Mouse (Mus musculus): ENCODE measurements at regions not wholly inside any gene's neighbourhood (a gene's known extent, or its start where the extent isn't known, plus 50 kb on each side); places are given as distances from the start of the nearest gene placed in this dataset.

DNA sequence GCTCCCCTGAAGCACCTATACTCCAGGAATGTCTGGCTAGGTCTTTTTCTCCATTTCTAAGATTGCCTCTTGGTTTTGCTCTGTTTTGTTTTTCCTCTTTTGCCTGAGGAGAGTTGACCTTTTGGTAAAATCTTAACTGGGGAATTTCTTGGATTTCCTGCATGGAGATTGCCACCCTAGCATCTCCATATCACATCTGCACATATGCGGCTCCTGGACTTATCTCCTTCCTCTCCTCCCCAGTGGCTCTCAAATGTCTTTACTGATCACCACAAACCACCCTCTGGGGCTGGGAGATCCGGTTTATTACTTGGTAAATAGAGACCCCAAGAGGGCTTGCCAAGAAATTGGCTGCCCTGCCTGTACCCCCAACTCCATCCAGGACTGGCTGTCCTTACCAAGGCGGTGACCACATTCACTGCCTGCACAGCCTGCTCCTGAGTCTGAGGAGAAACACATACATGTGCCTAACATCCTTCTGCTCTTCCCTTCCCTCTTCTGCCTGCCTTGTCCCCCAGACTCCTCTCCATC, 87.3 kb downstream of the Psmg1 start:
- no peak overlapping the region for H3K4me3 ChIP-seq
- H3K4me1 ChIP-seq, result no peaks in the 10 kb centered on the region
- H3K27ac ChIP-seq, result no peak overlapping the region
- no peaks in the 10 kb centered on the region for H3K36me3 ChIP-seq
- 85% methylated on average over 3 of the region's 3 CpGs for WGBS
- no peaks in the 10 kb centered on the region for H3K9me3 ChIP-seq
- no peaks in the 10 kb centered on the region for H3K27me3 ChIP-seq (replicated peaks)
- H3K9ac ChIP-seq, result no peak overlapping the region
- H3K4me2 ChIP-seq (replicated peaks), result no peak overlapping the region
- ATAC-seq (ENCODE audit: low FRiP score, low read depth), result no peak

- Histone ChIP-seq H3K9ac (no peak overlapping the region), H3K27ac (no peak overlapping the region), H3K27me3 (replicated peaks) (no peaks in the 10 kb centered on the region), H3K36me3 (no peaks in the 10 kb centered on the region), H3K4me3 (no peak overlapping the region), H3K4me2 (replicated peaks) (no peak overlapping the region), H3K4me1 (no peaks in the 10 kb centered on the region), H3K9me3 (no peaks in the 10 kb centered on the region)
- 88% methylated on average over 1 of the region's 1 CpGs for WGBS
- no peak for ATAC-seq (ENCODE audit: low FRiP score, low read depth)
Measured at GRCm38 (mm10) chr16:95902177-95902576, 88.6 kb downstream of the Psmg1 start.

DNA sequence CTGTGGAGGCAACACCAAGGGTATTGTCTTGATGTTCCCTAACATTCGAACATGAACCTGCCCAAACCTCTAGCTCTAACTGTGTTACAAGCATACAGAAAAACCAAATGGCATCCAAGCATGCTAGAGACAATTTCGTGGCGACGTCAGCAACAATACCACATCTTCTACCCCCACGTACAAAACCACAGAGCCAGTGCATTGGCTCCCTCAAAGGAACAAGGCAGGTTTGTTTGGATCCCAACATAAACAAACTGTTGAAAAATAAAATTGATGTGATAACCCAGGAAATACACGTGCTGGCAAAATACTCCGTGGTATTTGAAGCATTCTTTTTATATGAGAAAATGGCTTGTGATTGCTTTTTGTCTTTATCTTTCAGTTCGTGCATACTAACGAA, 89.4 kb downstream of the Psmg1 start:
- H3K9ac ChIP-seq, result no peak overlapping the region
- no peak overlapping the region for H3K4me3 ChIP-seq
- no peaks in the 10 kb centered on the region for H3K36me3 ChIP-seq
- H3K27ac ChIP-seq, result no peak overlapping the region
- H3K4me1 ChIP-seq, result no peaks in the 10 kb centered on the region
- H3K9me3 ChIP-seq, result no peaks in the 10 kb centered on the region
- 84% methylated on average over 9 of the region's 9 CpGs for WGBS
- ATAC-seq (ENCODE audit: low FRiP score, low read depth), result no peak
- no peak overlapping the region for H3K4me2 ChIP-seq (replicated peaks)
- H3K27me3 ChIP-seq (replicated peaks), result no peaks in the 10 kb centered on the region

DNA sequence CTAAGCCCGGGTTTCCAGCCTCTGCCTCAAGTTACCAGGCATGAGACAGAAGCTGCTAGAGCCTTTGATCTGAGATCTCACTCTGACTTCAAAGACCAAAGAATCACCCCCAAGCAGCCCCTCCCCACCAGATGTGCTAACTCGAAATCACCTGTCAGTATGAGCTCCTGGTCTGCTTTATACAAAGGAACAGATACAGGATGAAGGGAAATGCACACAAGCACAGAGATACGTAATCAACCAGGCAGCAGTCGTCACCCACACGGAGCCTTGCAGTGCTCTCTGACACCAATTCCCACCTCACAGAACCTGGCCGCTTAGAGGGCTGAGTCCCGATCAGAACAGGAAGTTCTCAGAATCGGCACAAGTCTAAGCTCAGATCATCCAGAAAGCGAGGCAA, 90.6 kb downstream of the Psmg1 start:
- no peak for ATAC-seq (ENCODE audit: low FRiP score, low read depth)
- 79% methylated on average over 9 of the region's 9 CpGs for WGBS
- no peaks in the 10 kb centered on the region for H3K9me3 ChIP-seq

GRCm38 (mm10) chr16:95899672-95900071, 91.1 kb downstream of the Psmg1 start:
- ATAC-seq (ENCODE audit: low FRiP score, low read depth), result no peak
- WGBS, result 80% methylated on average over 3 of the region's 3 CpGs
- no peak overlapping the region for H3K4me2 ChIP-seq (replicated peaks)

More for the DNA sequence above, 90.6 kb downstream of the Psmg1 start:
- H3K9ac ChIP-seq, result no peak overlapping the region
- H3K27me3 ChIP-seq (replicated peaks), result no peaks in the 10 kb centered on the region
- H3K4me3 ChIP-seq, result no peak overlapping the region
- H3K4me2 ChIP-seq (replicated peaks), result no peak overlapping the region
- H3K4me1 ChIP-seq, result no peaks in the 10 kb centered on the region
- H3K36me3 ChIP-seq, result no peaks in the 10 kb centered on the region
- no peak overlapping the region for H3K27ac ChIP-seq

GRCm38 (mm10) chr16:95897843-95898242, 92.9 kb downstream of the Psmg1 start:
- no peaks in the 10 kb centered on the region for H3K9me3 ChIP-seq
- no peaks in the 10 kb centered on the region for H3K36me3 ChIP-seq
- no peak for ATAC-seq (ENCODE audit: low FRiP score, low read depth)
- H3K4me2 ChIP-seq (replicated peaks), result no peak overlapping the region
- no peak overlapping the region for H3K27ac ChIP-seq
- 91% methylated on average over 7 of the region's 7 CpGs for WGBS
- no peak overlapping the region for H3K4me3 ChIP-seq
- H3K27me3 ChIP-seq (replicated peaks), result no peaks in the 10 kb centered on the region
- H3K9ac ChIP-seq, result no peak overlapping the region
- no peaks in the 10 kb centered on the region for H3K4me1 ChIP-seq

More at GRCm38 (mm10) chr16:95899672-95900071, 91.1 kb downstream of the Psmg1 start:
- Histone ChIP-seq H3K27ac (no peak overlapping the region), H3K4me3 (no peak overlapping the region), H3K9ac (no peak overlapping the region), H3K9me3 (no peaks in the 10 kb centered on the region), H3K27me3 (replicated peaks) (no peaks in the 10 kb centered on the region), H3K4me1 (no peaks in the 10 kb centered on the region), H3K36me3 (no peaks in the 10 kb centered on the region)

- no peak overlapping the region for H3K4me2 ChIP-seq (replicated peaks)
- no peaks in the 10 kb centered on the region for H3K27me3 ChIP-seq (replicated peaks)
- H3K36me3 ChIP-seq, result no peaks in the 10 kb centered on the region
- H3K4me1 ChIP-seq, result no peaks in the 10 kb centered on the region
- H3K9ac ChIP-seq, result no peak overlapping the region
- no peaks in the 10 kb centered on the region for H3K9me3 ChIP-seq
- WGBS, result 78% methylated on average over 6 of the region's 6 CpGs
- no peak overlapping the region for H3K4me3 ChIP-seq
- no peak for ATAC-seq (ENCODE audit: low FRiP score, low read depth)
- H3K27ac ChIP-seq, result no peak overlapping the region
Measured at GRCm38 (mm10) chr16:95896126-95896525, 94.6 kb downstream of the Psmg1 start.

DNA sequence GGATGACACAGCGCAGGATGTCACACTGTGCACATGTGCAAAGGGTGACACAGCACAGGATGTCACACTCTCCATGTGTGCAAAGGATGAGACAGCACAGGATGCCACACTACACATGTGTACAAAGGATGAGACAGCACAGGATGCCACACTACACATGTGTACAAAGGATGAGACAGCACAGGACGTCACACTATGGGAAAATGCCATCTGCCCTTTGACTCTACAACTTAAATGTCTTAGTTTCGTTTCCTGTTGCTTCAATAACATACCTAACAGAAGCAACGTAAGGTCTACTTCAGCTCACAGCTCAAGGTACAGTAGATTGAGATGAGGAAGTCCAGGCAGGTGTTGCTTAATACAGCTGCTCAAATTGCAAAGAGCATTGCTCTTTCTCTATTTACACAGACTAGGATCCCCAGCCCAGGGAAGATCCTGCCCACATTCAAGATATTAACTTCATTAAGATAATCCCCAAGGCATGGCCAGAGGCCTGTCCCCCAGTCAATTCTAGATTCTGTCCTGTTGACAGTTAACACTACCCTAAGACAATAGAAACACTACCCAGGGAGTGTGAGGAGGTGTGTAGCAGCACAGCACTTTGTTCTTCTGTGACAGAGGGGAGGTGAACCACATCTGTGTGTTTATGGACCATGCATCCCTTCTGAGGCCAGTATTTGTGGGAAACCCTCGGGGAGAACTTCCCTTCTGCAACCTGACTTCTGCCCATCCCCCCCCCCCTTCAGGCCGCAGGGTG, 97.0 kb downstream of the Psmg1 start:
- H3K4me2 ChIP-seq (replicated peaks), result no peak overlapping the region
- H3K9ac ChIP-seq, result no peak overlapping the region
- H3K9me3 ChIP-seq, result no peaks in the 10 kb centered on the region
- no peak overlapping the region for H3K27ac ChIP-seq
- no peak overlapping the region for H3K4me3 ChIP-seq
- no peaks in the 10 kb centered on the region for H3K36me3 ChIP-seq
- WGBS, result 75% methylated on average over 6 of the region's 6 CpGs
- ATAC-seq (ENCODE audit: low FRiP score, low read depth), result no peak
- no peaks in the 10 kb centered on the region for H3K4me1 ChIP-seq
- H3K27me3 ChIP-seq (replicated peaks), result no peaks in the 10 kb centered on the region

DNA sequence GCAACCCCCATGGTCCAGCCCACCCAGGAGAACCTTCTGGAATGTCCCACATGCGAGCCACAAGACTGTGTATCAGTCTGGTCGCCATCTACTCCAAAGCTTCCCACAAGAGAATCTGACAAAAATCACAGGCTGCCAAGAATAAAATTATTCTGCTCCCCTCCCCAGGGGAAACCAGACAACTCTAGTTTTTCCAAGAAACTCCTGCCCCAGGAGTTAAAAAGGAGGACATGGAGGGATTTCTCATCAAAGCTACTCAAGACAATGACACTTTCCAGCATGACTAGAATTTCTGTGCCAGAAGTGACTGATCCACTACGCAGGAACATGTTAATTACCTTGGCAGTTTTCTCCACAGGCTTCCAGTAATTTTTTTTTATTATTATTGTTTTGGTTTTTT, 98.4 kb downstream of the Psmg1 start:
- Histone ChIP-seq H3K4me2 (replicated peaks) (no peak overlapping the region), H3K4me1 (no peaks in the 10 kb centered on the region), H3K4me3 (no peak overlapping the region), H3K27ac (no peak overlapping the region), H3K36me3 (no peaks in the 10 kb centered on the region), H3K9me3 (no peaks in the 10 kb centered on the region), H3K9ac (no peak overlapping the region), H3K27me3 (replicated peaks) (no peaks in the 10 kb centered on the region)
- 83% methylated on average over 3 of the region's 3 CpGs for WGBS
- no peak for ATAC-seq (ENCODE audit: low FRiP score, low read depth)

GRCm38 (mm10) chr16:95886131-95886530, 104.6 kb downstream of the Psmg1 start:
- no peaks in the 10 kb centered on the region for H3K4me1 ChIP-seq
- no peak for ATAC-seq (ENCODE audit: low FRiP score, low read depth)
- H3K27me3 ChIP-seq (replicated peaks), result no peaks in the 10 kb centered on the region
- no peaks in the 10 kb centered on the region for H3K9me3 ChIP-seq
- H3K9ac ChIP-seq, result no peak overlapping the region
- H3K36me3 ChIP-seq, result no peaks in the 10 kb centered on the region
- H3K27ac ChIP-seq, result no peak overlapping the region
- no peak overlapping the region for H3K4me3 ChIP-seq
- no peak overlapping the region for H3K4me2 ChIP-seq (replicated peaks)
- WGBS, result 80% methylated on average over 1 of the region's 1 CpGs

DNA sequence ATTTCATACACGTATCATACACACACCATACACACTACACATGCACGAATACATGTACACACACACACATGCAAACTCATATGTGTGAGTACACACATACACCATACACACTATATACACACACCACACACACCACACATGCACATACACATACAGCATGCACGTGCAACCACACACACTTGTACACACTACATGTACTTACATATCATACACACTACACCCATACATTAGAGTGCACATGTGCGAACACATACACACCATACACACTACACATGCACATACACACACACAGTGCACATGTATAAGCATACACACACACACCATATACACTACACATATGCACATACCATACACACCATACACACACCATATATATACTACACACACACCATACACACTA, 117.5 kb downstream of the Psmg1 start:
- Histone ChIP-seq H3K4me1 (no peaks in the 10 kb centered on the region), H3K4me3 (no peak overlapping the region), H3K36me3 (no peaks in the 10 kb centered on the region), H3K27me3 (replicated peaks) (no peaks in the 10 kb centered on the region), H3K4me2 (replicated peaks) (no peak overlapping the region), H3K9ac (no peak overlapping the region), H3K9me3 (no peaks in the 10 kb centered on the region), H3K27ac (no peak overlapping the region)
- no peak for ATAC-seq (ENCODE audit: low FRiP score, low read depth)
- WGBS, result 91% methylated on average over 4 of the region's 4 CpGs

- Histone ChIP-seq H3K4me1 (no peaks in the 10 kb centered on the region), H3K27ac (no peak overlapping the region), H3K36me3 (no peaks in the 10 kb centered on the region), H3K9me3 (no peaks in the 10 kb centered on the region), H3K27me3 (replicated peaks) (no peaks in the 10 kb centered on the region), H3K4me2 (replicated peaks) (no peak overlapping the region), H3K4me3 (no peak overlapping the region), H3K9ac (no peak overlapping the region)
- no peak for ATAC-seq (ENCODE audit: low FRiP score, low read depth)
- 48% methylated on average over 3 of the region's 3 CpGs for WGBS
Measured at GRCm38 (mm10) chr16:95872436-95872835, 118.3 kb downstream of the Psmg1 start.

- Histone ChIP-seq H3K27ac (no peak overlapping the region), H3K36me3 (no peaks in the 10 kb centered on the region), H3K4me2 (replicated peaks) (no peak overlapping the region), H3K9ac (no peak overlapping the region), H3K4me1 (no peaks in the 10 kb centered on the region), H3K4me3 (no peak overlapping the region), H3K9me3 (no peaks in the 10 kb centered on the region), H3K27me3 (replicated peaks) (no peaks in the 10 kb centered on the region)
- WGBS, result 63% methylated on average over 2 of the region's 2 CpGs
- no peak for ATAC-seq (ENCODE audit: low FRiP score, low read depth)
Measured at GRCm38 (mm10) chr16:95870291-95870690, 120.5 kb downstream of the Psmg1 start.
